Mouse (Mus musculus) Patski (cell line): ENCODE results near the gene Smox. TPM values are rescaled to one million over a fixed set of nuclear protein-coding genes. Genes with fewer than 3 reads are reported as not detected.

Experiments
- ATAC-seq: fragments of 100-300 bp; one replicate; pipeline ENCODE4 v1.8.0; 2021
- CTCF ChIA-PET: fragments of 350-600 bp; sonication (Branson Sonifier 250); formaldehyde crosslinking; loops from one replicate; lab custom pipeline; 2022; ENCODE audit warnings: inconsistent platforms; lab: Charles Lee
- POLR2A ChIA-PET: fragments of 350-600 bp; sonication (Branson Sonifier 250); formaldehyde crosslinking; loops from one replicate; lab custom pipeline; 2022; ENCODE audit warnings: antibody characterized with exemption, inconsistent platforms; lab: Charles Lee
- DNase-seq: peaks from one replicate; pipeline ENCODE4 v3.0.0-alpha.2; 2011; ENCODE audit warnings: low read depth, low spot score
- H3K27me3 ChIP-seq: fragments of 371-371 bp; one replicate; pipeline ENCODE4 v1.5.1; 2021
- CTCF ChIP-seq: fragments of 100-300 bp; IDR thresholded peaks from one replicate; pipeline ENCODE4 v1.5.1; 2021
- in situ Hi-C: fragments of 300-500 bp; cut with MboI; formaldehyde crosslinking; loops from 3 replicates; pipeline ENCODE4 v1.11.1; 2018; ENCODE audit warnings: low pct_unique_long_range_greater_than_20kb, mixed read lengths
- polyA plus RNA-seq: library from polyadenylated mRNA; unstranded; gene quantifications from one replicate; pipeline ENCODE4 v1.2.3, GENCODE M21; 2021

The Smox gene
- polyA plus RNA-seq, 1 experiment from 2014 or later = 47.9 TPM

DNA sequence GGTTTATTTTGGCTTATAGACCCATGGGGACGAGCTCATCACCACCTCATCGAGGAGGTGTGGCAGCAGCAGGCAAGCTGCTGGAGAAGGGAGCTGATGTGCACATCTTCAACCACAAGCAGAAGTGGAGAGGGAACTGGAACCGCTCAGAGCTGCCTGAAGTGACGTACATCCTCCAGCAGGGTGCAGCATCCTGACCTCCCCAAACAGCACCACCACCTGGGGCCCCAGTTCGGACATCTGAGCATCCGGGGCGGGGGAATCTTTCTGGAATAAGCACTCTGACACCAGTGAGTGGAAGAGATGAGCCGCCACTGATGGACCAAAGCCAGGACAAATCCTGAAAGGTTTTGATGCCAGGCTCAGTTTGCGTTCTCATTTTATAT, 39.3 kb downstream of the Smox start:
- peak; percentile 54 for TF ChIP-seq CTCF
- DNase-seq (no peak), ATAC-seq (no peak)
- in situ Hi-C loops = no loop called here
- CTCF ChIA-PET = interaction anchor here (0.8 to 2.6 kb wide), 21 partner anchors 8 to 283 kb away, joined by 3 to 20 read pairs (median 4); no protein-coding TSS in a partner anchor
- no peaks in the 10 kb centered on the region for H3K27me3 ChIP-seq
- POLR2A ChIA-PET = no interaction called here

DNA sequence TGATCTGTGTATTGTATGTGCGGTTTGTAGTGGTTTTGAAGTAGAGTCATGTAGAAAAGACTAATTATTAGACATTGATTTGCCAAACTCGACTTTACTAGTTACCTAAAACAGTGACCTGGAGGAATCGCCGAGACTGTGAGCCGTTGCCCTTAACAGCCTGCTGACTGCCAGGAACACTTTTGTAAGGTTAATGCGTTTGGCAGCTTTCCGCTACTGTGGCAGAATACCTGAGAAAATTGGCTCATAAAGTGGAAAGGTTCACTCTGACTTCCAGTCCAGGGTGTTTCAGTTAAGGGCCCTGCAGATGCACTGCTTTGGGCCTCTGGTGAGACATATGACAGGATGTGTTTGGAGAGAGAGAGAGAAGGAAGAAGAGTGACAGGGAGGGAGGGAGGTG, 40.0 kb downstream of the Smox start:
- POLR2A ChIA-PET = no interaction called here
- CTCF ChIA-PET = interaction anchor here (1.2 to 2.6 kb wide), 10 partner anchors 9 to 282 kb away, joined by 4 to 20 read pairs (median 6); no protein-coding TSS in a partner anchor
- no peaks in the 10 kb centered on the region for H3K27me3 ChIP-seq
- DNase-seq (no peak), ATAC-seq (no peak)
- in situ Hi-C loops = no loop called here
- no peak for TF ChIP-seq CTCF

- no peak for ATAC-seq
- TF ChIP-seq CTCF = no peak
- DNase-seq = no peak
- in situ Hi-C loops = no loop called here
- ChIA-PET CTCF (no interaction called here), POLR2A (no interaction called here)
- H3K27me3 ChIP-seq = no peaks in the 10 kb centered on the region
Observed at GRCm38 (mm10) chr2:131535168-131535567, 43.9 kb downstream of the Smox start.

- H3K27me3 ChIP-seq = no peaks in the 10 kb centered on the region
- ChIA-PET CTCF (interaction anchor here (1.5 to 1.9 kb wide), 2 partner anchors 8 to 227 kb away, joined by 4 to 6 read pairs; no protein-coding TSS in a partner anchor), POLR2A (no interaction called here)
- ATAC-seq (no peak), DNase-seq (no peak)
- in situ Hi-C loops = no loop called here
- TF ChIP-seq CTCF = no peak
Observed at GRCm38 (mm10) chr2:131538341-131538740, 47.0 kb downstream of the Smox start.

DNA sequence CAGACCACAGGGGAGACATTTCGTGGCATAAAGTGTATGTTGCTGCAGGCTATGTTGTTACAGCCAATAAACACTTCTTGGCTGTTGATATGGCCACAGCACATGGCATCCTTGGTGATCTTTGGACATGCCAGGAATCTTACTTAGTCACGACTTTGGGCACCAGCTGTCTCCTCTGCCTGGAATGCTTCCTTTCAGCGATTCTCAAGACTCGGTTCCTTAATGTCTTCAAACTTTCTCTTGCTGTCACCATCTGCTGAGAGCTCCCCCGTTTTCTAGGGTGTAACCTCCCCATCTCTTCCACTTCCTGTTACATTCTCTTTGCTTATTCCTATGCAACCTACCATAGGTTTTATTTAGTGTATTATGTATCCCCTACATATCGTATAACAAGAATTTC, 48.5 kb downstream of the Smox start:
- in situ Hi-C loops = loop anchor here (10.0 kb wide), 2 partner anchors 235 to 275 kb away; no protein-coding TSS in a partner anchor
- no peak for ATAC-seq
- CTCF ChIA-PET = interaction anchor here (1.5 to 1.9 kb wide), 2 partner anchors 10 to 121 kb away, joined by 3 to 6 read pairs; no protein-coding TSS in a partner anchor
- TF ChIP-seq CTCF = no peak
- POLR2A ChIA-PET = no interaction called here
- no peak for DNase-seq
- no peaks in the 10 kb centered on the region for H3K27me3 ChIP-seq

- ChIA-PET POLR2A (no interaction called here), CTCF (interaction anchor here (1.7 to 4.3 kb wide), 3 partner anchors 11 to 271 kb away, joined by 5 to 20 read pairs (median 7); no protein-coding TSS in a partner anchor)
- TF ChIP-seq CTCF = no peak
- DNase-seq (no peak), ATAC-seq (no peak)
- in situ Hi-C loops = loop anchor here (10.0 kb wide), 2 partner anchors 233 to 273 kb away; no protein-coding TSS in a partner anchor
- H3K27me3 ChIP-seq = no peaks in the 10 kb centered on the region
Observed at GRCm38 (mm10) chr2:131541686-131542085, 50.4 kb downstream of the Smox start.

DNA sequence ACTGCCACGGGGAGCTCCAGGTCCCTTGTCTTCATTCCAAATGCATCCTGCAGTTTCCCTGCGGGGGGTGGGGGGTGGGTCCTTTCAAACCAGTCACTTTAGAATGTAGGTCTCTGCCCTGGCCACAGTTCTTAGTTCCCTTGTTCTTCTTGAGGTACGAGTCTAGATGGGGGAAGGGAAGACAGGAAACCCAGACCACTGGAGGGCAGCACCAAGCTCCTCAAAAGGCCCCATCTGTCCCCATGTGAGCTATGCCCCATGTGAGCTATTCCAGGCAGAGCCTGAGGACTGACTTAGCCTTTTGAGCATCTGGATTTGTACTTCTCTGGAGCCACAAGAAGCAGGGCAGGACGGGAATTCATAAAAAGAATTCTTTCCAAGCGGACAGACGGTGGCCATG, 51.2 kb downstream of the Smox start:
- ChIA-PET POLR2A (interaction anchor here (0.7 kb wide), 1 partner anchor 17 kb away, joined by 3 read pairs; no protein-coding TSS in a partner anchor), CTCF (interaction anchor here (0.8 to 4.3 kb wide), 4 partner anchors 12 to 270 kb away, joined by 3 to 20 read pairs (median 6); no protein-coding TSS in a partner anchor)
- H3K27me3 ChIP-seq = no peaks in the 10 kb centered on the region
- in situ Hi-C loops = loop anchor here (10.0 kb wide), 2 partner anchors 232 to 272 kb away; no protein-coding TSS in a partner anchor
- no peak for DNase-seq
- no peak for ATAC-seq
- TF ChIP-seq CTCF = peak; percentile 44

DNA sequence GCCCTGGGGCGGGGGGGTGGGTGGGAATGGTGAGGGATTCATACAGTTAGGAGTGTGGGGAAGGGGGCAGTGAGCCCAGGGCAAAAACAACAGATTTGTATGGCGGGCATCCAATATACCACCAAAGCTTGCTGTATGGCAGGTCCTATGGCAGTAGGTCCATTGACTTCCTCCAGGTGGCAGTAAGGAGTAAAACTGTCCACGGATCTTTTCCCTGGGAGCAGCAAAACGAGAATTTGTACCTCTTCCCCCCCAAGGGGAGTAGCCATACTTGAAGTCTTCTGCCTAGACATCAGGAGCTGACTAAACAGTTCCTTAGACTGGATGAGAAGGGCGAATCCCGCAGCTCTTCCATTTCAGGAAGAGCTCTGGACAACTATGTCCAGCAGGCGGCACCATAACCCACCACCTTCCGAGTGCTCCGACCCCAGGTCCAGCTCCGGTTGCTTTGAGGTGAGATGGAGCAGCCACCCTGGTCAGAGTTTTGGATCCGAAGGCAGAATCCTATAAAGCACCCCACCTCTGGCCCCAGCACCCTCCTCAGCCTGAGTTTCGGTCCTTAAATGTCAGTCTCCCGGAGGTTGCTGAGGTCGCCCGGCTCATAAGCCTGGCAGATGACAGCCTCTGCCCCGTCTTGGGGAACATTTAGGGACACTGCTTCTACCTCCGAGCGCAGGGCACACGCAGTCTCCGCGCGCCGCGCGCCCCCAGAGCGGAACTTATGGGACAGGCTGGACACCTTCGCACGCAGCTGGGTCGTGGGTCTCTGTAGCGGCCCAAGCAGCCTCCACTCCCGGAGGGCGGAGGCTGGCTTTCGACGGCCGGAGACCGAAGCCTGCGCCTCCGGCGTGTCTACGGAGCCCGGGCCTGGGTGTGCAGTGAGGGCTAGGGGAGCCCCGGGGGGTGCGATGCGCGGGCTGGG, 54.4 kb downstream of the Smox start:
- H3K27me3 ChIP-seq = no peaks in the 10 kb centered on the region
- peak; percentile 84 for TF ChIP-seq CTCF
- POLR2A ChIA-PET = no interaction called here
- in situ Hi-C loops = loop anchor here (10.0 kb wide), 2 partner anchors 229 to 269 kb away; no protein-coding TSS in a partner anchor
- DNase-seq (no peak), ATAC-seq (no peak)
- CTCF ChIA-PET = interaction anchor here (0.8 to 4.3 kb wide), 12 partner anchors 8 to 270 kb away, joined by 3 to 24 read pairs (median 4); partner anchors contain the start of gene Adra1d

GRCm38 (mm10) chr2:131546308-131546700, 55.0 kb downstream of the Smox start:
- no peaks in the 10 kb centered on the region for H3K27me3 ChIP-seq
- ATAC-seq = no peak
- CTCF ChIA-PET = interaction anchor here (0.9 to 4.3 kb wide), 7 partner anchors 10 to 263 kb away, joined by 3 to 24 read pairs (median 4); no protein-coding TSS in a partner anchor
- in situ Hi-C loops = loop anchor here (10.0 kb wide), 2 partner anchors 228 to 268 kb away; no protein-coding TSS in a partner anchor
- no peak for DNase-seq
- POLR2A ChIA-PET = no interaction called here
- TF ChIP-seq CTCF = no peak

GRCm38 (mm10) chr2:131546745-131547408, 55.6 kb downstream of the Smox start:
- H3K27me3 ChIP-seq = no peaks in the 10 kb centered on the region
- in situ Hi-C loops = loop anchor here (10.0 kb wide), 2 partner anchors 228 to 268 kb away; no protein-coding TSS in a partner anchor
- no peak for DNase-seq
- TF ChIP-seq CTCF = no peak
- no peak for ATAC-seq
- POLR2A ChIA-PET = no interaction called here
- CTCF ChIA-PET = interaction anchor here (1.4 to 4.1 kb wide), 4 partner anchors 10 to 263 kb away, joined by 3 to 24 read pairs (median 6); no protein-coding TSS in a partner anchor
